Mouse (Mus musculus) ES-Bruce4 (cell line): ENCODE data around the gene Relch.
"Not testable (repeated sequence)": the region's sequence is repeated elsewhere in the genome, so short reads cannot be mapped to it uniquely, and the experiment has no call there.

ENCODE experiments used
- CTCF ChIP-seq: IDR thresholded peaks from one replicate; pipeline ENCODE4 v1.8.1; 2011; ENCODE audit warnings: low read depth, low read length
- EP300 ChIP-seq: IDR thresholded peaks from 2 replicates; pipeline ENCODE4 v1.6.1; 2011; ENCODE audit warnings: low read depth, low read length; ENCODE audit not compliant: insufficient read depth

DNA sequence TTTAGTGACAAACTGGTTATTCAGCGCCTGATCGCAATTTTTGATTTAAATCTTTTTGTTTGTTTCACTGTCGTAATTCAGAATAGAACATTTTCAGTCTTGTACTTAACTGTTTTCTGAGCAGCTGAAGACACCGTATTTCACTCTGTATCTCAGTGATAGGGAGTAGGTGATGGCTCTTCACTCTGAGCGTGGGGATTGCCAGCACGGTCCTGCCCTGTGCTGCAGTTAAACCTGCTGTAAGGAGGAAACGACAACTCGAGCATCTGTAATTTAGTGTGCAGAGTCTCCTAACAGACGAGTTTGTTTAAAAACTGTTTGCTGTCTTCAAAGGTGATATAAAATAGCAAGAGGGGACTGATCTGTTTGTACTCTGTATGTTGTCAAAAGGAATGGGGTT is 102.4 kb downstream of the Relch start:
- TF ChIP-seq EP300, CTCF: not testable (repeated sequence)
